In genomic region chr9:72913551-72913950, GRCm38 (mm10) we compare ENCODE assay signal across 22 mouse cellular contexts. TPM values are rescaled to one million over a fixed set of nuclear protein-coding genes. Genes with fewer than 3 reads are reported as not detected.
DNase-seq lines count a peak whose midpoint lies in the region; ATAC-seq and TF ChIP-seq lines count a peak whose summit lies in the region.
"Had no signal": no experiment of that assay in that cellular context is flagged by ENCODE, and none has a peak within 500 bp of the region (broad histone marks: within the 10 kb centered on the region; RNA-seq: fewer than 3 reads in every experiment).

No protein-coding gene starts in this region.

- H3K4me3 ChIP-seq in kidney, embryonic 16.5 days (ENCODE audit: low read length) = no peak overlapping the region
- no peak overlapping the region for H3K4me3 ChIP-seq in kidney, adult 2 months (ENCODE audit: insufficient read depth, low read depth, low read length)
- no peak overlapping the region for H3K4me3 ChIP-seq in forebrain, embryonic 12.5 days (replicated peaks)
- H3K4me3 ChIP-seq: embryonic facial prominence, embryonic 15.5 days; limb, embryonic 13.5 days; neural tube, embryonic 12.5 days had no signal

- WGBS in kidney, embryonic 16.5 days = 40% methylated on average over 6 of the region's 6 CpGs
- WGBS in kidney, adult 2 months = 46% methylated on average over 6 of the region's 6 CpGs
- 83% methylated on average over 6 of the region's 6 CpGs for WGBS in forebrain, embryonic 12.5 days

- peaks cover 8% of the 10 kb centered on the region for H3K36me3 ChIP-seq in kidney, embryonic 16.5 days (ENCODE audit: insufficient read depth, low read length)
- no peaks in the 10 kb centered on the region for H3K36me3 ChIP-seq in kidney, adult 2 months (ENCODE audit: control insufficient read depth, insufficient read depth, low read length)
- H3K36me3 ChIP-seq in forebrain, embryonic 12.5 days (replicated peaks) = peaks cover 5% of the 10 kb centered on the region
- H3K36me3 ChIP-seq: limb, embryonic 13.5 days had no signal

- H3K4me1 ChIP-seq in kidney, embryonic 16.5 days (ENCODE audit: insufficient read depth, low read length) = no peaks in the 10 kb centered on the region
- no peaks in the 10 kb centered on the region for H3K4me1 ChIP-seq in kidney, adult 2 months (ENCODE audit: control insufficient read depth, insufficient read depth, low read length)
- no peaks in the 10 kb centered on the region for H3K4me1 ChIP-seq in forebrain, embryonic 12.5 days
- H3K4me1 ChIP-seq: embryonic facial prominence, embryonic 15.5 days; limb, embryonic 13.5 days; neural tube, embryonic 12.5 days had no signal

- H3K4me2 ChIP-seq in kidney, embryonic 16.5 days (replicated peaks; ENCODE audit: low read depth, low read length) = peak overlapping the region; percentile 32
- no peak overlapping the region for H3K4me2 ChIP-seq in forebrain, embryonic 12.5 days
- H3K4me2 ChIP-seq: embryonic facial prominence, embryonic 15.5 days; limb, embryonic 13.5 days; neural tube, embryonic 12.5 days had no signal

- H3K27me3 ChIP-seq in kidney, embryonic 16.5 days (ENCODE audit: insufficient read depth, low read length) = no peaks in the 10 kb centered on the region
- no peaks in the 10 kb centered on the region for H3K27me3 ChIP-seq in kidney, adult 2 months (replicated peaks; ENCODE audit: control insufficient read depth, insufficient read depth, low read length)
- H3K27me3 ChIP-seq in forebrain, embryonic 12.5 days = no peaks in the 10 kb centered on the region
- H3K27me3 ChIP-seq: embryonic facial prominence, embryonic 15.5 days; limb, embryonic 13.5 days; neural tube, embryonic 12.5 days had no signal

- DNase-seq in adrenal gland, postnatal 14 days = peak; percentile 17
- no peak for DNase-seq in adrenal gland, adult 8-10 months
- DNase-seq in kidney, adult 2 months = no peak
- peak; percentile 10 for DNase-seq in lung, postnatal 14 days
- DNase-seq in lung, adult 18-20 months = no peak
- DNase-seq in spleen, postnatal 10 days (ENCODE audit: low spot score in 2 of 2) = no peak
- DNase-seq: adrenal gland, postnatal 10 days; cerebellum, adult 8-10 months; gastrocnemius, postnatal 36 days; kidney, postnatal 10 days; right cerebral cortex, postnatal 14 days; thymus, postnatal 14 days had no signal

- TF ChIP-seq CTCF in kidney, adult 2 months (conservative IDR thresholded peaks at IDR 0.05; ENCODE audit: insufficient read depth, insufficient read length, low read depth, low read length) = no peak

- no peak overlapping the region for H3K27ac ChIP-seq in kidney, embryonic 16.5 days (ENCODE audit: low read length)
- no peak overlapping the region for H3K27ac ChIP-seq in kidney, adult 2 months (ENCODE audit: insufficient read depth, low read depth, low read length)
- H3K27ac ChIP-seq in forebrain, embryonic 12.5 days = no peak overlapping the region
- H3K27ac ChIP-seq: embryonic facial prominence, embryonic 15.5 days; limb, embryonic 13.5 days; neural tube, embryonic 12.5 days had no signal

- ATAC-seq in kidney, embryonic 16.5 days (ENCODE audit: low FRiP score, low TSS enrichment) = no peak
- no peak for ATAC-seq in forebrain, embryonic 12.5 days (ENCODE audit: low FRiP score)
- ATAC-seq: inflammation-experienced regulatory T-cells, adult 6 months had no signal

- H3K9ac ChIP-seq in kidney, embryonic 16.5 days (replicated peaks; ENCODE audit: low read length) = 0 out of 2 replicates have a peak overlapping the region, but pooled peaks have one; percentile 26
- no peak overlapping the region for H3K9ac ChIP-seq in forebrain, embryonic 12.5 days
- H3K9ac ChIP-seq: embryonic facial prominence, embryonic 15.5 days; limb, embryonic 13.5 days; neural tube, embryonic 12.5 days had no signal

- no peaks in the 10 kb centered on the region for H3K9me3 ChIP-seq in kidney, embryonic 16.5 days (ENCODE audit: low read length)
- no peaks in the 10 kb centered on the region for H3K9me3 ChIP-seq in forebrain, embryonic 12.5 days
- H3K9me3 ChIP-seq: embryonic facial prominence, embryonic 15.5 days; limb, embryonic 13.5 days; neural tube, embryonic 12.5 days had no signal

- no peak for TF ChIP-seq POLR2A in kidney, adult 2 months (IDR thresholded peaks at IDR 0.05; ENCODE audit: low read depth, low read length)

RNA-seq across cellular contexts. Expression of gene Pygo1, which starts 11.9 kb away (rescaled TPM):
- 3.0 and 3.4 TPM in 2 replicates for total RNA-seq in adrenal gland, postnatal 14 days (2021)
- total RNA-seq in adrenal gland, adult 8-10 months (2022) = 1 to 10 TPM; 4.8 to 8.4 (median 6.1) TPM
- polyA plus RNA-seq in kidney, embryonic 16.5 days (2015; fragmentation: Nextera tagmentation; extraction: Ambion mirVana) = 4.3 and 5.2 TPM in 2 replicates
- 0.22 and 0.38 TPM in 2 replicates for polyA plus RNA-seq in kidney, adult 2 months (2012; rRNA removed)
- polyA plus RNA-seq in forebrain, embryonic 12.5 days (2016; fragmentation: Nextera tagmentation; extraction: Ambion mirVana) = 12.5 TPM in 2 replicates
- total RNA-seq: hematopoietic stem cell, adult 5-6 weeks; megakaryocyte progenitor cell, adult 5-6 weeks had no signal
- polyA plus RNA-seq: inflammation-experienced regulatory T-cells, adult 6 months had no signal

RNA-seq across cellular contexts. Expression of gene Dyx1c1, which starts 45.0 kb away (rescaled TPM):
- 0.78 and 1.1 TPM in 2 replicates for total RNA-seq in adrenal gland, postnatal 14 days (2021)
- total RNA-seq in adrenal gland, adult 8-10 months (2022) = 1 to 10 TPM; 1.4 to 3.4 (median 2.0) TPM
- polyA plus RNA-seq in kidney, embryonic 16.5 days (2015; fragmentation: Nextera tagmentation; extraction: Ambion mirVana) = 1.9 and 2.4 TPM in 2 replicates
- 1.1 and 1.3 TPM in 2 replicates for polyA plus RNA-seq in kidney, adult 2 months (2012; rRNA removed)
- 1.6 and 2.6 TPM in 2 replicates for polyA plus RNA-seq in forebrain, embryonic 12.5 days (2016; fragmentation: Nextera tagmentation; extraction: Ambion mirVana)

RNA-seq across cellular contexts. Expression of gene Gm44503, which starts 45.1 kb away (rescaled TPM):
- total RNA-seq in adrenal gland, postnatal 14 days (2021) = not detected in 2 replicates
- total RNA-seq in adrenal gland, adult 8-10 months (2022) = not detected
- polyA plus RNA-seq in kidney, embryonic 16.5 days (2015; fragmentation: Nextera tagmentation; extraction: Ambion mirVana) = not detected in 2 replicates
- polyA plus RNA-seq in kidney, adult 2 months (2012; rRNA removed) = not detected in 2 replicates
- not detected in 2 replicates for polyA plus RNA-seq in forebrain, embryonic 12.5 days (2016; fragmentation: Nextera tagmentation; extraction: Ambion mirVana)
- total RNA-seq: hematopoietic stem cell, adult 5-6 weeks; left cerebral cortex, adult 8-10 months; megakaryocyte progenitor cell, adult 5-6 weeks; midbrain, postnatal 0 days had no signal
- polyA plus RNA-seq: embryonic facial prominence, embryonic 15.5 days; inflammation-experienced regulatory T-cells, adult 6 months; limb, embryonic 13.5 days; midbrain, postnatal 0 days; neural tube, embryonic 12.5 days had no signal

Comparison
In these comparisons a context has a peak if more than half of its experiments do, and no peak if none do; other contexts are left out.
1. DNase-seq: peak in adrenal gland, postnatal 14 days (single experiment) and lung, postnatal 14 days (single experiment); none in adrenal gland, adult 8-10 months (single experiment), kidney, adult 2 months (single experiment), lung, adult 18-20 months (0 of 2) and spleen, postnatal 10 days (0 of 2).